Comparison of ENCODE assay signal across 21 mouse cellular contexts in genomic region chr15:59816031-59816430, GRCm38 (mm10).
"Had no signal": no experiment of that assay in that cellular context is flagged by ENCODE, and none has a peak within 500 bp of the region (broad histone marks: within the 10 kb centered on the region; RNA-seq: fewer than 3 reads in every experiment).

No protein-coding gene starts in this region.

- H3K9ac ChIP-seq: heart, embryonic 13.5 days; heart, embryonic 15.5 days; hindbrain, embryonic 13.5 days; hindbrain, embryonic 15.5 days; kidney, embryonic 15.5 days; limb, embryonic 12.5 days; liver, embryonic 13.5 days; liver, embryonic 15.5 days had no signal

- H3K27ac ChIP-seq: heart, embryonic 13.5 days; heart, embryonic 15.5 days; hindbrain, embryonic 13.5 days; hindbrain, embryonic 15.5 days; hindbrain, postnatal 0 days; kidney, embryonic 15.5 days; kidney, postnatal 0 days; limb, embryonic 10.5 days; limb, embryonic 12.5 days; liver, embryonic 13.5 days; liver, embryonic 15.5 days had no signal

- H3K4me3 ChIP-seq: heart, embryonic 13.5 days; heart, embryonic 15.5 days; hindbrain, embryonic 13.5 days; hindbrain, embryonic 15.5 days; kidney, embryonic 15.5 days; limb, embryonic 10.5 days; limb, embryonic 12.5 days; liver, embryonic 13.5 days; liver, embryonic 15.5 days had no signal

- DNase-seq: gastrocnemius, postnatal 14 days; gastrocnemius, postnatal 36 days; heart, postnatal 14 days; heart, postnatal 36 days; kidney, adult 11 months; kidney, adult 2 months; kidney, adult 9 months; kidney, postnatal 14 days; kidney, postnatal 36 days; liver; liver, embryonic 13.5 days had no signal

- H3K4me1 ChIP-seq: hindbrain, embryonic 13.5 days; hindbrain, embryonic 15.5 days; limb, embryonic 10.5 days; limb, embryonic 12.5 days; liver, embryonic 13.5 days had no signal

- H3K36me3 ChIP-seq: heart, embryonic 13.5 days; heart, embryonic 15.5 days; hindbrain, embryonic 13.5 days; hindbrain, embryonic 15.5 days; kidney, embryonic 15.5 days; limb, embryonic 10.5 days; limb, embryonic 12.5 days; liver, embryonic 13.5 days; liver, embryonic 15.5 days had no signal

- H3K27me3 ChIP-seq: heart, embryonic 13.5 days; heart, embryonic 15.5 days; hindbrain, embryonic 13.5 days; hindbrain, embryonic 15.5 days; kidney, embryonic 15.5 days; limb, embryonic 12.5 days; liver, embryonic 13.5 days; liver, embryonic 15.5 days had no signal
